ENCODE assay signal across 24 mouse cellular contexts in the genomic region with DNA sequence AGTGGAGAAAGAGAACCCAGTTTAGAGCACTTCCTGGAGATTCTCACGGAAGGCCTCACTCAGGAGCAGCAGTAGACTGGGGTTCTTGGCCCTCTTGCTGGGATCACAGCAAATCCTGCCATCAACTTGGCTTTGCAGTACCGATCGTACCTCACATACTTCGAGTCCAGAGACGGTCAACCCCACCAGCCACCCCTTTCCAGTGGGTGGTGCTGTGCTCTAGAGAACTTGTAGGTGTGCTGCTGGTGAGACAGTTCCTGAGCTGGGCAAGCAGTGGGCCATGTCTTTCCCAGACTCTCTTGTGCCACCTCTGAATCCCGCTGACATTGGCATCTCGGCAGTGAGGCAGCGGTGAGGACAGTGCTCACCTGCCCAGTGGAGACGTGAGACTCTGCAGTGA.
"Had no signal": no experiment of that assay in that cellular context is flagged by ENCODE, and none has a peak within 500 bp of the region (broad histone marks: within the 10 kb centered on the region; RNA-seq: fewer than 3 reads in every experiment).

No protein-coding gene starts in this region.

- H3K27me3 ChIP-seq: heart, embryonic 13.5 days; heart, embryonic 15.5 days; hindbrain, embryonic 13.5 days; kidney, embryonic 15.5 days; limb, embryonic 13.5 days; limb, embryonic 15.5 days; liver, embryonic 12.5 days had no signal

- H3K4me3 ChIP-seq: heart, embryonic 10.5 days; heart, embryonic 13.5 days; heart, embryonic 15.5 days; hindbrain, embryonic 13.5 days; kidney, embryonic 15.5 days; limb, embryonic 13.5 days; limb, embryonic 15.5 days; liver, embryonic 12.5 days had no signal

- H3K27ac ChIP-seq: heart, embryonic 10.5 days; heart, embryonic 13.5 days; heart, embryonic 15.5 days; hindbrain, embryonic 13.5 days; kidney, embryonic 15.5 days; kidney, postnatal 0 days; limb, embryonic 13.5 days; limb, embryonic 15.5 days; liver, embryonic 12.5 days had no signal

- H3K4me1 ChIP-seq: heart, embryonic 10.5 days; heart, embryonic 13.5 days; heart, embryonic 15.5 days; hindbrain, embryonic 13.5 days; kidney, embryonic 15.5 days; limb, embryonic 15.5 days; liver, embryonic 12.5 days had no signal

- DNase-seq: gastrocnemius, postnatal 14 days; gastrocnemius, postnatal 36 days; heart, adult 18-20 months; heart, postnatal 14 days; heart, postnatal 36 days; kidney, adult 11 months; kidney, adult 2 months; kidney, adult 9 months; kidney, postnatal 14 days; kidney, postnatal 36 days; layer of hippocampus, adult 9-11 months; layer of hippocampus, postnatal 36 days; left cerebral cortex, postnatal 4 days had no signal

- H3K9ac ChIP-seq: heart, embryonic 13.5 days; heart, embryonic 15.5 days; hindbrain, embryonic 13.5 days; kidney, embryonic 15.5 days; limb, embryonic 13.5 days; limb, embryonic 15.5 days; liver, embryonic 12.5 days had no signal

- ATAC-seq: hindbrain, embryonic 16.5 days; intestine, embryonic 16.5 days; liver, embryonic 12.5 days had no signal

- H3K9me3 ChIP-seq: heart, embryonic 10.5 days; heart, embryonic 13.5 days; heart, embryonic 15.5 days; hindbrain, embryonic 13.5 days; kidney, embryonic 15.5 days; limb, embryonic 13.5 days; limb, embryonic 15.5 days; liver, embryonic 12.5 days had no signal

- H3K36me3 ChIP-seq: heart, embryonic 10.5 days; heart, embryonic 13.5 days; heart, embryonic 15.5 days; hindbrain, embryonic 13.5 days; kidney, embryonic 15.5 days; limb, embryonic 13.5 days; limb, embryonic 15.5 days; liver, embryonic 12.5 days had no signal

- H3K4me2 ChIP-seq: heart, embryonic 13.5 days; heart, embryonic 15.5 days; hindbrain, embryonic 13.5 days; kidney, embryonic 15.5 days; limb, embryonic 13.5 days; limb, embryonic 15.5 days; liver, embryonic 12.5 days had no signal
